Mouse (Mus musculus): ENCODE results near the gene Utp6.
"Not testable (repeated sequence)": the region's sequence is repeated elsewhere in the genome, so short reads cannot be mapped to it uniquely, and the experiment has no call there.

Utp6 gene

GRCm38 (mm10) chr11:79962125-79962876 lies at the start of gene Utp6:
Gene Utp6, minus strand, starts transcription at chr11:79962390.
- peak; percentile 98 for DNase-seq

DNA sequence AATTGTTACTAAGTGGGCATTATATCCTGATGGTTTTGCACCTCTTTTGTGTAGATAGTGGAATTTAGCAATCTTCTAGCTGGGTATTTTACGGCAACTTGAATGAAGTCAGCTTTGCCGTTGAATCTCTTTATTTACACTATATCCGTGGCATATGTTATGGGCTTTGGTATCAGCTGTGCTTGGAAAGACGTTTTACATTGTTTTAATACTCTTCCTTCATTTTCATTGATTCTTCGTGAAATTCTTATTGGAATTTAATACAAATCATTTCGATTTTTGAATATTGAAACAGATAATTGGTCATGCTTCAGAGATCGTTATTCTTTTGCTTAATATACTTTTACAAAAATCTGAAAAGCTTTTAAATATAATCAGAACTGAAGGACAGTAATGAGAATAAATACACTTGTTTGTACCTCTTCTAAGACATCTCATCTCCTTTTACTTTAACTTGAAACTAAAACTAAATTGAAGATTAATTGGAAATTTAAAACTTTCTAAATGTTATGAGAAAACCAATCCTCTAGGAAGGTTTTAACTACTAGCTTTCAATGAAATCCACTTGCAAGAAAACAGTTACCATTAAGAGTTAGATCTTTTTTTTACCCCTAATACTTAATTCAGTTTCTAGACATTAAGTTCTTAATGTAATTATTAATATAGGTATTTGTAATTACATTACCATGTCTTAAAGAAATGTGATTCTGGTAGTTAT lies 32.2 kb upstream of the Utp6 start:
- DNase-seq, result no peak

DNA sequence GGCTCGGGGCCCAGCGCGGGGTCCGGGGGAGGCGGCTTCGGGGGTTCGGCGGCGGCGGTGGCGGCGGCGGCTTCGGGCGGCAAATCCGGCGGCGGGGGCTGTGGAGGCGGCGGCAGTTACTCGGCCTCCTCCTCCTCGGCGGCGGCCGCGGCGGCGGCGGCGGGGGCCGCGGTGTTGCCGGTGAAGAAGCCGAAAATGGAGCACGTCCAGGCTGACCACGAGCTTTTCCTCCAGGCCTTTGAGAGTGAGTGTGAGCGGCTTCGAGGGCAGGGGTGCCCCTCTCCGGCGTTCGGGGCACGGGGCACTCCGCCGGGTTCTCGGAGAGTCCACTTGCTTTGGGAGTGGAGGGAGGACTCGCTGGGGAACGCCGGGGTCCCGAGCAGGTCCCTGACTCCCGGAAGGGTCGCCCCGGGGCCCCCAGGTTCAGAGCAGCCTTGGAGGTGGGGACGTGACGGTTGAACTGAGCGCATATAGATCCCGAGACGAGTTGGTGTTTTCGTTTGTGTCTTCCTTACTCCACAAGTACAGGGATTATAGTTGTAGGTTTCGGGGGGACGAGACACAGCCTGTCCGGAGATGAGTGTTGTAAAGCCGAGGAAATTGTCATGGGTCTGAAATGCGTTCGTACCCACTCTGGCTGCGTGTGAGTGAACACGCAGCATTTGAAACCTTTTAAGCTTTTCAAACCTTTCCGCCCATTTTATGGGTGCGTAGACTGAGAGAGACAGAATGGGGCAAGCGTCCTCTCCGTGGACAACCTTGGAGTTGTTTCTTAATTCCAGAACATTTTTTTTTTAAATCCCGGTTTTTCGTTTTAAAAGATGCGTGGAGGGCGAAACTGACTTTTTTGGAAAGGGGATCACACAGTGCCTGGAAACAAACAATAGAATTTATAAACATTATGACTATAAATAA lies 31.4 kb upstream of the Utp6 start:
- no peak for DNase-seq

DNA sequence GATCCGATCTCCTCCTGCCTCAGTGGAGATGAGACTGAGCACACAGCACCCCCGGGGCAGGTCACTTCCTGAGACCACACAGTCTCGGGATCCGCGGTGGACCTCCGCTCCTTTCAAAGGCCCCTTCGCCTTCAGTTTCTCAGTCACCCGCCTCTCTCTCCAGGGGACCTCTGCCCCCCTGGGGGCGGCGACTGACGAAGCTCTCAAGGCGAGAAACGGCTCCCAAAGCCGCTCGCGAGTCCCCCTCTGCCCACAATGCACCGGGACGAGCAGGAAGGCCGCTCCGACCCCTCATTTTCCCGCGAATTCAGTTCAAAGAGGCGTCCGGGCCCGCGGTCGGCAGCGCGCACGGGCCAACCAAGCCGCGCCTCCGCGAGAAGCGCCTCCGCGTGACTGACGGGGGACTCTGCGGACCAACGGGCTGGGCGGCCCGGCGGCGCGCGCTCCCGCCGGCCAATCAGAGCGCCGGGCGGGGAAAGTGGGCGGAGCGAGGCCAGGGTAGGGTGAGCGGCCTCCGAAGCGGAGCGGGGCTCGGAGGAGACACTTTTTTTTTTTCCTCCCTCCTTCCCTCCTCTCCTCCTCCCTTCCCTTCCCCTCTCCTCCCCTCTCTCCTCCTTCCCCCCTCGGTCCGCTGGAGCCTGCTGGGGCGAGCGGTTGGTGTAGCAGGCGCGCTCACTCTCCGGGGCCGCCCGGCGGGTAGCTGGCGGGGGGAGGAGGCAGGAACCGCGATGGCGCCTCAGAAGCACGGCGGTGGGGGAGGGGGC lies 30.6 kb upstream of the Utp6 start, which contains the start of gene Suz12:
Gene Suz12 (plus strand): TSS at position 515 of the 764 bp plus-strand sequence.
- peak; percentile 97 for DNase-seq

DNA sequence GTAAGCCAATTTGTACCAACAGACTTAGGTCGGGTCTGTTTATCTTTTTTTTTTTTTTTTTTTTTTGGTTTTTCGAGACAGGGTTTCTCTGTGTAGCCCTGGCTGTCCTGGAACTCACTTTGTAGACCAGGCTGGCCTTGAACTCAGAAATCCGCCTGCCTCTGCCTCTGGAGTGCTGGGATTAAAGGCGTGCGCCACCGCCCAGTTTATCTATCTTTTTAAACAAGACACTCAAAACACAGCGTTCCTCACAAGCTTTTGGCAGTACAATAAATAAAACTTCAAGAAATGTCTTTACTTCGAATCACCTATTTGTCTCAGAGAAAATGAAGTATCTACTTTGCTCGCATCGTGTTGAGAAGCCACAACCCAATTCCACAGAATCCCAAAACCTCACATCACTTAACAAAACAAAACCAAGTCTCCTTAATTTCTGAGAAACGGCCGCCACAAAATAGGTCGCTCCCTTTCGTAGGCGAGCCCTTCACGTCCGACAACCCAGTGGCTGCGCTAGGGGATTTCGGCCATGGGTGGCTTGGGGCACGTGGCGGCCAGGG lies 29.9 kb upstream of the Utp6 start:
- no peak for DNase-seq

GRCm38 (mm10) chr11:79991600-79991999 lies 29.4 kb upstream of the Utp6 start:
- no peak for DNase-seq

GRCm38 (mm10) chr11:79990120-79990519 lies 27.9 kb upstream of the Utp6 start:
- no peak for DNase-seq

DNA sequence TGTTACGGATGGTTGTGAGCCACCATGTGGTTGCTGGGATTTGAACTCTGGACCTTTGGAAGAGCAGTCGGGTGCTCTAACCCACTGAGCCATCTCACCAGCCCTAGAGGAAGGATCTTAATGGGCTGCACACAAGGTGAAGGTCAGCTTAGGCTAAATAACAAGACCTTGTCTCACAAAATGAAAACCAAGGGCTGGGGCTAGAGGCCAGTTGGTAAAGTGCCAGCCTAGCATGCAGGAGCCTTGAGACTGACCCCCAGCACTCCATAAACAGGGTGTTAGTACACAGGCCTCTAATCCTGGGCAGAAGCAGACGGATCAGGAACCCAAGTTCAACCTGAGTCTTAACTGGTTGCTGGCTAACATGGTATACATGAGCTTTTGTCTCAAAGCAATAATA lies 25.7 kb upstream of the Utp6 start:
- no peak for DNase-seq

GRCm38 (mm10) chr11:79986886-79987285 lies 24.7 kb upstream of the Utp6 start:
- DNase-seq, result no peak

GRCm38 (mm10) chr11:79977747-79978146 lies 15.6 kb upstream of the Utp6 start:
- DNase-seq, result not testable (repeated sequence)

DNA sequence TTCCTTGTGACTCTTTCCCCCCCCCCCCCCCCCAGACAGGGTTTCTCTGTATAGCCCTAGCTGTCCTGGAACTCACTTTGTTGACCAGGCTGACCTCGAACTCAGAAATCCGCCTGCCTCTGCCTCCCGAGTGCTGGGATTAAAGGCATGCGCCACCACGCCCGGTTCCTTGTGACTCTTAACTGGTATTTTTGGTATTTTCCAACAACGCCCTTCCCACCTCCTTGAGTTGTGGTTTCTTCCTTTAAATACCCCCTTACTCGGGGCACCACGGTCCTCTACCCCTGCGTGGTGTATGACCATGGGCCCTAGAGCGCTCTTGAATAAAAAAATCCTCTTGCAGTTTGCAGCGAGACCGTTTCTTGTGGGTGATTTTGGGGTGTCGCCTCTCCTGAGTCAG lies 14.9 kb upstream of the Utp6 start:
- not testable (repeated sequence) for DNase-seq

- not testable (repeated sequence) for DNase-seq
Observed at GRCm38 (mm10) chr11:79976645-79977044, 14.5 kb upstream of the Utp6 start.

GRCm38 (mm10) chr11:79976222-79976621 lies 14.0 kb upstream of the Utp6 start:
- DNase-seq, result no peak

DNA sequence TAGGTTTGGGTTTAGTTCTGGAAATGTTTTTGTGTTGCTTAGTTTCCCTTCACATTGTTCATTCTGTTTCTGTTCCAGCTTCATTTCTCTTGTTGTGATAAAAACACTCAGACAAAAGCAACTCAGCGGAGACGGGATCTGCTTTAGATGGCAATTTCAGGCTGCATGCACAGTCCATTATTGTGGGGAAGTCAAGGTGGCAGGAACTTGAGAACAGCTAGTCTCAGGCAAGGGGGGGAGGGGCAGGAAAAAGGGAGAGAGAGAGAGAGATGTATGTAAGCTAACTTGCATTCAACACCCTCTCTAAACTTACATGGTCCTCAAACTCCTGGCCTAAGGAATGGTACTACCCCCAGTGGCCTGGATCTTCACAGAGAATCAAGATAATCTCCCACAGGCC lies 13.2 kb upstream of the Utp6 start:
- no peak for DNase-seq

GRCm38 (mm10) chr11:79973626-79974476 lies 11.7 kb upstream of the Utp6 start:
- peak; percentile 19 for DNase-seq

DNA sequence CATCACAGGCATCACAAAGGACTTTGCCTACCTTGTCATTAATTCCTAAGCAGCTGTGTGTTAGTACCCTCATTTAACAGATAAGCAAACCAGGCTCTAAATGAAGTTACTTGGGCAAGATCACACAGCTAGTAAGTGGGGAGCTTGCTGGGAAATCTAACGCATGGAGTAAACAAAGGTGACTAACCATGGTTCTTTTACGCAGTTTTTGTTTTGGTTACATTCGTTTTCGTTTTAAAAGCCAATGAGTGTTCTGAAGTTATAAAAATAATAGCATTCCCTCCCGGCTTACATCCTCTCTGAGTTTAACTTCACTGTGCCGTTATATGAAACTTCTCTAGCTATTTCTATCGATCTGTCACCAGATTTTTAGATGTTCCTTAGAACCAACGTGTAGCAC lies 10.9 kb upstream of the Utp6 start:
- no peak for DNase-seq

DNA sequence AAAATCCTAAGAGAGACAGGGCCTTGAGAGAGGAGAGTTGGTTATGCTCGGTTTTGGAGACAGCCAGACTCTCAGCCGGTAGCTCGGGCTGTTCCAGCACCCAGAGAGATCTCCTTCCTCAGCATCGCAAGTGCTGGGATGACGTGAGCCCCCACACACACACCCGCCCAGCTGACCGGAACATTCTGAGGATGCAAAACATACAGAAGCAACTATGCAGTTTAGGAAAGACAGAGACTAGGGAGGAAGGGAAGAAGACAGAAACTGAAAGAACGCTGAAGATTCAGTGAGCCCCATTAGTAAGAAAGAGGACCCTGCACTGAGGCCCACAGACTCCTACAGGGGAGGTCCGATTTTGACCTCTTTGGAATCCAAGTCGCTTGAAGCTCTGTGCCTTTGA lies 5.6 kb upstream of the Utp6 start:
- DNase-seq, result no peak

GRCm38 (mm10) chr11:79965896-79966295 lies 3.7 kb upstream of the Utp6 start:
- DNase-seq, result peak; percentile 57

DNA sequence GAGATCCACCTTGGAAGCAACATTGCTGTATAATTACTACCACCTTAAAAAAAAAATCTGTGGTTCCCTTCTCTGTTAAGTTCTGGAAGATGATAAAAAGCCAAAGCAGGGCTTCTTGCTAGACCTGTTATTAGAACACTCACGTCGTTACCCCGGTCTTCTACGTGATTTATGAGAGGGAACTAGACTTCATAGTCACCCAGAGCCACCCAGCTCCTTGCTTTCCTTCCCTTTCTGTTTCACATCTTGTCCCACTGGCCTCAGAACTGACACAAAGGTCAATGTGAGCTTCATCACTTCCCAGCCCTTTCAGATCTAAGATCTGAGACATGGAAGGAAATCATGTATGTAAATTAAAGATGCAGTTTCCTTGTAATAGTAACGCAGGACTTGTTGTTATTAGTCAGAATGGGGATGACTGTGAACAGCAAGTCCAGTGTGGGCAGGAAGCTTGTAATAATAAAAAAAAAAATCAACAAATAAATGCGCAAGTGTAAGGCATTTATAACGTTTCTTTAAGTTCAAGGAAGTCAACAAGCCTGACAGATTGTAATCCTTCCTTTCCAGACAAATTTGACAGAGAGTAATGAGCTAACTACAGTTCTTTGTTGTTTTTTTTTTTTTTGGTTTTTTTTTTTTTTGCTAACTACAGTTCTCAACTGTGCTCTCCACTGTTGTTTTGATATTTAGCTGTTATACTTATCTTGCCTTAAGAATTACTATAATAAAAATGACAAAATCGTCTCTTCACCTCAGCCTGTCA lies 1.2 kb upstream of the Utp6 start:
- DNase-seq, result no peak

DNA sequence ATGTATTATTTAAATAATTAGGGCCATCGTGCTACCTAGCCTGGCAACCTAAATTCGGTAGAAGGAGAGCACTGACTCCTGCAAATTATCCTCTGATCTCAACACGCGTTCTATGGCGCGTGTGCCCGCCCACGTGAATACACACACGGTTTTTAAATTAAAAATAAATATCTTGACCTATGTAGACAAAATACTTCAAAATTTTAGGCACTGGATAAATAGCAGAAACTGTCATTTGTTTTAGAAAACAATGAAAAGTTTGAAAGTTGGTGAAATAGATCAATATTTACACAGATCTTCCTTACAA lies 640 bp upstream of the Utp6 start:
- no peak for DNase-seq
